Mouse (Mus musculus): ENCODE data around the gene Mtmr6.

DNA sequence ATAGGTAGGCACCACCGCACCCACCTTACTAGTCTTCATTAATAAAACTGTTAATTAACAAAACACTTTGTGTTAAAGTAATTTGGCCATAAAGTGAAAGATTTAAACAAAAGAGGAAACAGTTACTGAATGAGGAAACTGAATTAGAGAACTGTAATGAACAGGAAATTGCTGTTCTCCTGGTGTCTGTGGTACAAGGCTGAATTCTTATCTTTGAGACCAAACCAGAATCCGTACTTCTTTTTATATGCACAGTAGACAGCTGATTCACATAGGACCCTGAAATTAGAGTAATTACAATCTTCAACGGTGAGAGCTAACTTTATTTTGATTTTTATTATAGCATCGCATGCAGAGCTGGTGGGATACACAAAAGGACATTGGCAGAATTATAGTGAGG is 25.3 kb downstream of the Mtmr6 start:
- TF ChIP-seq CHD2 (IDR thresholded peaks at IDR 0.05; ENCODE audit: low read depth, low read length) (no peak), ZNF384 (IDR thresholded peaks at IDR 0.05; ENCODE audit: low read depth, low read length) (no peak), HCFC1 (IDR thresholded peaks at IDR 0.05; ENCODE audit: borderline replicate concordance, insufficient read depth, low read length) (no peak), ZC3H11A (IDR thresholded peaks at IDR 0.05; ENCODE audit: borderline replicate concordance, low read depth, low read length) (no peak), MAFK (IDR thresholded peaks at IDR 0.05; ENCODE audit: insufficient read depth, low read depth, low read length) (no peak)
